Mouse (Mus musculus) cerebellum, adult 9-11 months (tissue): ENCODE measurements around the gene Lrch1.
A peak's percentile ranks its signal among the peaks of the same experiment; 100 is the strongest.

ENCODE experiments used
- DNase-seq: peaks from one replicate; pipeline ENCODE4 v3.0.0; 2022

Lrch1 gene

GRCm38 (mm10) chr14:74884920-74885319 lies 62.8 kb downstream of the Lrch1 start:
- DNase-seq = no peak

- peak; percentile 40 for DNase-seq
Measured at GRCm38 (mm10) chr14:74884024-74884680, 63.5 kb downstream of the Lrch1 start.

GRCm38 (mm10) chr14:74883204-74883603 lies 64.5 kb downstream of the Lrch1 start:
- no peak for DNase-seq

GRCm38 (mm10) chr14:74882754-74883153 lies 64.9 kb downstream of the Lrch1 start:
- DNase-seq = no peak

- no peak for DNase-seq
Measured at GRCm38 (mm10) chr14:74880868-74881267, 66.8 kb downstream of the Lrch1 start.

GRCm38 (mm10) chr14:74879480-74879879 lies 68.2 kb downstream of the Lrch1 start:
- peak; percentile 30 for DNase-seq

- DNase-seq = no peak
Measured at GRCm38 (mm10) chr14:74877287-74877686, 70.4 kb downstream of the Lrch1 start.

GRCm38 (mm10) chr14:74871220-74871619 lies 76.5 kb downstream of the Lrch1 start:
- peak; percentile 33 for DNase-seq

- DNase-seq = no peak
Measured at GRCm38 (mm10) chr14:74868902-74869230, 78.8 kb downstream of the Lrch1 start.

GRCm38 (mm10) chr14:74868188-74868901 lies 79.3 kb downstream of the Lrch1 start:
- DNase-seq = no peak

- no peak for DNase-seq
Measured at GRCm38 (mm10) chr14:74867076-74868042, 80.3 kb downstream of the Lrch1 start.

- no peak for DNase-seq
Measured at GRCm38 (mm10) chr14:74865738-74866137, 81.9 kb downstream of the Lrch1 start.

- no peak for DNase-seq
Measured at GRCm38 (mm10) chr14:74864805-74865483, 82.7 kb downstream of the Lrch1 start.

- no peak for DNase-seq
Measured at GRCm38 (mm10) chr14:74861456-74861855, 86.2 kb downstream of the Lrch1 start.

- no peak for DNase-seq
Measured at GRCm38 (mm10) chr14:74859154-74859553, 88.5 kb downstream of the Lrch1 start.

- DNase-seq = no peak
Measured at GRCm38 (mm10) chr14:74855429-74855828, 92.2 kb downstream of the Lrch1 start.

- DNase-seq = no peak
Measured at GRCm38 (mm10) chr14:74853759-74854100, 93.9 kb downstream of the Lrch1 start.

GRCm38 (mm10) chr14:74852965-74853758 lies 94.5 kb downstream of the Lrch1 start:
- DNase-seq = no peak

- DNase-seq = no peak
Measured at GRCm38 (mm10) chr14:74851866-74852265, 95.8 kb downstream of the Lrch1 start.

GRCm38 (mm10) chr14:74849020-74849419 lies 98.7 kb downstream of the Lrch1 start:
- no peak for DNase-seq

GRCm38 (mm10) chr14:74848224-74848623 lies 99.5 kb downstream of the Lrch1 start:
- DNase-seq = no peak
